Mouse (Mus musculus) embryonic fibroblast, embryonic 13.5 days (primary cell): Measurements from ENCODE around the gene Napa. TPM values are rescaled to one million over a fixed set of nuclear protein-coding genes. Genes with fewer than 3 reads are reported as not detected.

Experiments
- H3K27ac ChIP-seq: 2 replicates; pipeline ENCODE4 v1.5.1; 2012; ENCODE audit warnings: low read length, control low read depth, inconsistent platforms; ENCODE audit not compliant: insufficient read depth
- H3K4me1 ChIP-seq: 2 replicates; pipeline ENCODE4 v1.6.1; 2011; ENCODE audit warnings: low read length; ENCODE audit not compliant: control insufficient read depth, insufficient read depth
- H3K4me3 ChIP-seq: 2 replicates; pipeline ENCODE4 v1.5.1; 2011; ENCODE audit warnings: mild to moderate bottlenecking, control low read depth, low read length; ENCODE audit not compliant: insufficient read depth
- CTCF ChIP-seq: IDR thresholded peaks from 2 replicates; pipeline ENCODE4 v1.5.1; 2011; ENCODE audit warnings: mild to moderate bottlenecking, control low read depth, low read length, moderate library complexity, borderline replicate concordance; ENCODE audit not compliant: insufficient read depth
- POLR2A ChIP-seq: IDR thresholded peaks from 2 replicates; pipeline ENCODE4 v1.6.1; 2011; ENCODE audit warnings: low read depth, mild to moderate bottlenecking, control low read depth, low read length, moderate library complexity
- polyA plus RNA-seq: library from polyadenylated mRNA; stranded (reverse); fragments of >200 nt; gene quantifications from 2 replicates; pipeline ENCODE4 v1.2.4, GENCODE M21; 2011; ENCODE audit warnings: low read depth; ENCODE audit not compliant: missing spikeins, insufficient read length

The Napa gene
- polyA plus RNA-seq, 1 experiment: 150 TPM

- no peak overlapping the region for H3K27ac ChIP-seq
- no peak for TF ChIP-seq POLR2A
- no peak for TF ChIP-seq CTCF
- H3K4me3 ChIP-seq: no peak overlapping the region
- no peaks in the 10 kb centered on the region for H3K4me1 ChIP-seq
Observed at GRCm38 (mm10) chr7:16087587-16087986, 10.7 kb upstream of the Napa start.

GRCm38 (mm10) chr7:16094592-16094991, 3.7 kb upstream of the Napa start:
- Histone ChIP-seq H3K4me3 (no peak overlapping the region), H3K27ac (no peak overlapping the region), H3K4me1 (no peaks in the 10 kb centered on the region)
- TF ChIP-seq POLR2A (no peak), CTCF (no peak)

- Histone ChIP-seq H3K27ac (no peak overlapping the region), H3K4me3 (peak overlapping the region; percentile 97), H3K4me1 (peaks cover 9% of the 10 kb centered on the region)
- TF ChIP-seq CTCF: no peak
- TF ChIP-seq POLR2A: no peak
Observed at GRCm38 (mm10) chr7:16099901-16100300, 1.6 kb downstream of the Napa start.

GRCm38 (mm10) chr7:16101081-16101480, 2.8 kb downstream of the Napa start:
- Histone ChIP-seq H3K27ac (no peak overlapping the region), H3K4me1 (peaks cover 9% of the 10 kb centered on the region), H3K4me3 (no peak overlapping the region)
- TF ChIP-seq POLR2A (no peak), CTCF (no peak)

GRCm38 (mm10) chr7:16101726-16102475, 3.6 kb downstream of the Napa start:
- TF ChIP-seq POLR2A (no peak), CTCF (no peak)
- no peak overlapping the region for H3K4me3 ChIP-seq
- no peak overlapping the region for H3K27ac ChIP-seq
- H3K4me1 ChIP-seq: peaks cover 9% of the 10 kb centered on the region

- Histone ChIP-seq H3K4me1 (peaks cover 9% of the 10 kb centered on the region), H3K4me3 (no peak overlapping the region), H3K27ac (no peak overlapping the region)
- TF ChIP-seq POLR2A (no peak), CTCF (no peak)
Observed at GRCm38 (mm10) chr7:16102686-16103226, 4.5 kb downstream of the Napa start.

- TF ChIP-seq CTCF (no peak), POLR2A (no peak)
- H3K4me3 ChIP-seq: no peak overlapping the region
- H3K4me1 ChIP-seq: peaks cover 9% of the 10 kb centered on the region
- H3K27ac ChIP-seq: no peak overlapping the region
Observed at GRCm38 (mm10) chr7:16103760-16104159, 5.5 kb downstream of the Napa start.

GRCm38 (mm10) chr7:16104611-16105388, 6.5 kb downstream of the Napa start:
- H3K27ac ChIP-seq: no peak overlapping the region

GRCm38 (mm10) chr7:16108886-16109542, 10.8 kb downstream of the Napa start:
- H3K4me3 ChIP-seq: no peak overlapping the region
- no peak overlapping the region for H3K27ac ChIP-seq
- 0 out of 2 replicates have a peak, but pooled peaks cover 3% of the 10 kb centered on the region for H3K4me1 ChIP-seq
- TF ChIP-seq POLR2A (no peak), CTCF (no peak)

More at GRCm38 (mm10) chr7:16104611-16105388, 6.5 kb downstream of the Napa start:
- no peak overlapping the region for H3K4me3 ChIP-seq
- TF ChIP-seq POLR2A (no peak), CTCF (no peak)
- peaks cover 9% of the 10 kb centered on the region for H3K4me1 ChIP-seq
